Mouse (Mus musculus): ENCODE results near the gene Cd2ap. TPM values are rescaled to one million over a fixed set of nuclear protein-coding genes. Genes with fewer than 3 reads are reported as not detected.
"Not testable (repeated sequence)": the region's sequence is repeated elsewhere in the genome, so short reads cannot be mapped to it uniquely, and the experiment has no call there.

Cd2ap gene
- total RNA-seq (2021) = 10 to 100 TPM; 22.7 to 24.9 TPM

GRCm38 (mm10) chr17:42876001-42876903 lies at the start of gene Cd2ap:
Gene Cd2ap, minus strand, starts transcription at chr17:42876665.
- peak; percentile 97 for DNase-seq
- intact Hi-C loops (cut with DNase I) = no loop called here

DNA sequence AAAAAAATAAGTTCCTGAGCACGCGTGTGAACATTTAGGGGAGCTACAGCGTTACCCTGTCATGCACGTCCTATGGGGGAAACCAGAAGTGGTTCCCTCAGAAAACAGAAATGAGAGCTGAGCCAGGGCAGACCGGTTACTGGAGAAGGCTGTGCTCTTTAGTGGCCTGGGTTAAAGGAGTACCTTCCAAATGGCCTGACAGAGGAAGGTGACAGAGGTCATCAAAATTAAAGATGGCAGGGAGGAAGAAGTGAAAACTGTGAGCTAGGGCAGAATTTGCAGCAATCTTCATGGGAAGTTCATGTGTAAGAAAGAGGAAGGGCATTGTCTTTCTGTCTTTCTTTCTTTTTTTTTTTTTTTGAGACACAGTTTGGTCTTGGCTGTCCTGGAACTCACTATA lies 48.3 kb upstream of the Cd2ap start:
- DNase-seq = no peak
- intact Hi-C loops (cut with DNase I) = no loop called here

DNA sequence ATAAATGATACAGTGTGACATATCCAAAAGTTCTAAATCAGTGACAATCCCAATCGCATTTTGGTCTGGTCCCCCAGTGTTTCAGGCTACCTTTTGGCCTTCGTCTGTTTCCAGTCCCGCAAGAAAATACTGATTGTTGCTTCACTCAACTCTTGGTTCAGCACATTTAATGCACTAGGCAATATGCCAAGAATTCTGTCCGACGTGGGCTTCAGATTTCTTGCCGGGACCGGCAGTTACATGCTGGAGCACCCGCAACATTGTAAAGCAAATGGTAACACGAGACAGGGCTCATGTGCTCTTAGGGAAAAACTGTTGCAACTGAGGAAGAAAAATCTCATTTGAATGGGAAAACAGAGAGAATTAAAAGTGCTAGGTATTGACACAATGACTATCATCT lies 42.3 kb upstream of the Cd2ap start:
- DNase-seq = no peak

DNA sequence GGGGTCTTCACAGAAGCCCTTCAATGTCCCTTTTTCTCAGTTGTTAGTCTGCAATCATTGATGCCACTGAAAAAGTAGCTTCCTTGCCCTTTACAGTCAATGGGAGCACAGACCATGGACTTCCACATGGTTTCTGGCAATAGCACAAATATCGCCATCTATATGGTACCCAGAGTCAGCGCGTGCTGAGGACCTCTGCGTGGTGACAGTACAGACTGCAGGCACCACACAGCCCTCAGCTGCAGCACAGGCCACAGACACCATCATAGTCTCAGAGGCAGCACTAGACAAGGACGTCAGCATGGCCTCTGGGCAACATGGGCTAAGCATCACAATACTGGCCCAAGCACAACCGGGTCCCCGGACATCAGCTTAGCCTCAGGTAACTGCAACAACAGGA lies 38.3 kb upstream of the Cd2ap start:
- intact Hi-C loops (cut with DNase I) = no loop called here
- no peak for DNase-seq

More for the DNA sequence above, 42.3 kb upstream of the Cd2ap start:
- intact Hi-C loops (cut with DNase I) = no loop called here

GRCm38 (mm10) chr17:42912193-42912592 lies 35.7 kb upstream of the Cd2ap start:
- DNase-seq = no peak
- intact Hi-C loops (cut with DNase I) = no loop called here

GRCm38 (mm10) chr17:42910476-42910875 lies 34.0 kb upstream of the Cd2ap start:
- intact Hi-C loops (cut with DNase I) = no loop called here
- no peak for DNase-seq

GRCm38 (mm10) chr17:42909376-42909775 lies 32.9 kb upstream of the Cd2ap start:
- no peak for DNase-seq
- intact Hi-C loops (cut with DNase I) = no loop called here

DNA sequence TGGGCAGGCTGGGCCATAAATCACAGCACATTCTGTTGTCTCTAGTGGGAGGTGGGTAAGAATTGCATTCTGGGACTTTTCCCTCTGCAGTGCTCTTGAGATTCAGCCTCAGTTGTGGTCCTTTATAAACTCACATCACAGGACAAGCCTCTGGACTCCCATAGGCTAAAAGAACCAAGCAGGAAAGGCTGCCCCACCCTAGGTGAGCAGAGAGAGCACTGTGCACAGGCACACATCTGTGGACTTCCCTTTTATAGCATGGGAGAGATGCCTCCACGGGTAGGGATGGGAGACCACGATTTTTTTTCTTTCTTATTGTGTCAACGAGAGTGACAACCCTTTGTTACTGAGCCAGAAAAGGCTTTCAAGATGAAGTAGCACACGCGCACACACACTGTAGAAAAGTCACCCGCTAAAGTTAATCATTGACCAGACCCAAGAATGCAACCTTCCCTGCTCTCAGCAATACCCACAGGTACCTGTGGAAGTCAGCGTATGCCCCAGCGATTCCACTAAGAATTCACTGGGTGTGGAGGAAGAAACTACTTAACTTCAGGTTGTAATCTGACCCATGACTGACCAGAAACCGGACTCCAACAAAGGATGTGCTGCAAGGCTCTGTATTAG lies 32.4 kb upstream of the Cd2ap start:
- no peak for DNase-seq
- intact Hi-C loops (cut with DNase I) = no loop called here

- DNase-seq = no peak
- intact Hi-C loops (cut with DNase I) = no loop called here
Measured at GRCm38 (mm10) chr17:42908136-42908535, 31.7 kb upstream of the Cd2ap start.

DNA sequence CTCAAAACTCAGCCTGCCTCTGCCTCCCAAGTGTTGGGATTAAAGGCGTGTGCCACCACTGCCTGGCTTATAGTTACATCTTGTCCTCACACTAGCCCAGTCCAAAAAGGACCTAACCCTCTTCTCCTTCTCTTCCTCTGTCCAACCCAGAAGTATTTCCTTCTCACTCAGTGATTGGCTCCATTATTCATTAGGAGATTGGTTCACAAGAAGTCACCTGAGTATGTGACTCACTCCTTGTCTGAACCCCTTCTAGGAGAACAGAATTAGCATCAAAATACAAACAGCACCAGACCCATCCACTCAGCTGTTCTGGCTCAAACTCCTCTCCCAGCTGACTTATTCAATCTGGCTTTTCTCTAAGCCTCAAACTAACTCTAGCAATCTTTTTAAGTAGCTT lies 30.0 kb upstream of the Cd2ap start:
- not testable (repeated sequence) for DNase-seq

DNA sequence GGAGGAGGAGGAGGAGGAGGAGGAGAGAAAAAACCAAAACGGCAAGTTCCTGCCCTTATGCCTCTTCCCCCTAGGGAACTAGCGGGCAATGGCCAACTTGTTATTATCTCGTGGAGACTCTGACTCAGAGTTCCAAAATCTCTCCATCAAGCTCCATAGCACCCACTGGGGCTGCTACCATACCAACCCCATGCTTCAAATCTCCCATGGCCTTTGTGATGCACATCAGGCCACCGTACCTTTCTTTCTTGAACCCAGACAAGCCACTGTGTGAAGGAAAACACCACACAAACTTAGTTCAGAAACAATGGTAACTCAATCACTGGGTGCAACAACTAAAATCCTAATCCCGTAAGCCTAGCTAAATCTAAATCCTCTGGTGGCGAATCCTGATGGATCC lies 29.5 kb upstream of the Cd2ap start:
- intact Hi-C loops (cut with DNase I) = no loop called here
- DNase-seq = no peak

More for the DNA sequence above, 30.0 kb upstream of the Cd2ap start:
- intact Hi-C loops (cut with DNase I) = not testable (repeated sequence)

- DNase-seq = no peak
- intact Hi-C loops (cut with DNase I) = no loop called here
Measured at GRCm38 (mm10) chr17:42900795-42901194, 24.3 kb upstream of the Cd2ap start.

GRCm38 (mm10) chr17:42887282-42887707 lies 10.8 kb upstream of the Cd2ap start:
- DNase-seq = no peak
- intact Hi-C loops (cut with DNase I) = no loop called here

DNA sequence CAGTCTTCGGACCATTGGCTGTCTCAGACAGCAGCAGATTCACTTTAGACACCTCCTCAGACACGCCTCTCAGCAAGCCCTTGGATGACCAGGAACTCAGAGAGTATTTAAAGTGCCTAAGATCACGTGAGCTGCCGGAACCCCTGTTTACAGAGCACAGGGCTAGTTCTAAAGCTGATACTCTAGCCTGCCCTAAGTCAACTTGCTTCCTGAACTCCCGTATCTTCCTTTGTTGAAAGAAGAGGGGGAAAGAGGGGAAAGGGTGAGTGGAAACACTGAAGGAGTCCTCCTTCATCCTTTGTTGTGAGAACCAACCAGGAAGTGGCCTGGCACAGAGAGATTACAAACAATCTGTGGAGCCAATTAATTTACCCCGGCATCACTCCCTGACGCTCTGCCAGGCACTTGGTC lies 8.6 kb upstream of the Cd2ap start:
- intact Hi-C loops (cut with DNase I) = no loop called here

DNA sequence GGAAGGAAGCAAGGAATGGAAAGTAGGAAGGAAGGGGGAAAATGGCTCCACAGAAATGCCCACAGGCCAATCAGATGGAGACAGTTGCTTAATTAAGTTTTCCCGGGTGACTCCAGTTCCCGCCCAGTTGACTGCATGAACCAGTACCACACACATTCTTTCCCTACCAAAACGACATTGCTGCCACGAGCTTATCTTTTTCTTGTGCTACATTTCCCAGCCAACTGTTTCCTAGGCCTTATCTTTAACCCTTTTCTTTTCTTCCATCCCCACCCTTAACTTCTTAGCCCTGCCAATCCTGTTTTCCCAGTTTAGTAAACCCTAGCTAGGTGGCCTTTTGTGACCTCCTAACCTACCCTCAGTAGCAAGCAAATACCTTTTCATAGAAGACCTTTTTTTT lies 7.9 kb upstream of the Cd2ap start:
- no peak for DNase-seq
- intact Hi-C loops (cut with DNase I) = no loop called here

More for the DNA sequence above, 8.6 kb upstream of the Cd2ap start:
- no peak for DNase-seq

DNA sequence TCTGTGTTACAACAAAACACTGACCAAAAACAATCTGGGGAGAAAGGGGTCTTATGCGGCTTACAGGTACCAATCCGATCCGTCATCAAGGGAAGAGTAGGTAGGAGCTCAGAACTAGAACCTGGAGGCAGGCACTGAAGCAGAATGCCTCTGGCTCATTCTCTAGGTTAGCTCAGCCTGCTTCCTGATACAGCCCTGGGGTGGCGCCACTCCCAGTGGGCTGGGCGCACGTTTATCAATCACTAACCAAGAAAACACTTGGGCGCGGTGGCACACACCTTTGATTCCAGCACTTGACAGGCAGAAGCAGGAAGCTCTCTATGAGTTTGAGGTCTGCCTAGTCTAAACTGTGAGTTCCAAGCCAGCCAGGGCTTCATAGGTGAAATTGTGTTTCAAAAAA lies 7.3 kb upstream of the Cd2ap start:
- intact Hi-C loops (cut with DNase I) = no loop called here
- no peak for DNase-seq

GRCm38 (mm10) chr17:42883315-42883714 lies 6.8 kb upstream of the Cd2ap start:
- intact Hi-C loops (cut with DNase I) = no loop called here
- DNase-seq = no peak

DNA sequence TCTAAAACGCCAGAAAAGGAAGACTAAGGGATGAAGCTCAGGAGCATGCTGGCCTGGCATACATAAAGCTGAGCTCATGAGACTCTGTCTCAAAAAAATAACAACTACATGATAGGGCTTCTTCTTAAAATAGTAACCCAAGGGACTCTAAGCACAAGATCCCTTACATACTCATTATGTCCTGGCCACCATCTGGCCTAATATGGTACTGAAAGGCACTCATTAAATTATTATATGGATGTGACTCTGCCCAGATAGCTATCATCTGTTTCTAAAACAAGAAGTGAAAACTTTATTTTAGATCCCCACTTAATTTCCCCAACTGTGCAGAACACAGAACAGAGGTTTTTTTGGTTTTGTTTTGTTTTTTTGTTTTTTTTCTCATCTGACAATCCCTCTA lies 6.4 kb upstream of the Cd2ap start:
- DNase-seq = no peak
- intact Hi-C loops (cut with DNase I) = no loop called here

DNA sequence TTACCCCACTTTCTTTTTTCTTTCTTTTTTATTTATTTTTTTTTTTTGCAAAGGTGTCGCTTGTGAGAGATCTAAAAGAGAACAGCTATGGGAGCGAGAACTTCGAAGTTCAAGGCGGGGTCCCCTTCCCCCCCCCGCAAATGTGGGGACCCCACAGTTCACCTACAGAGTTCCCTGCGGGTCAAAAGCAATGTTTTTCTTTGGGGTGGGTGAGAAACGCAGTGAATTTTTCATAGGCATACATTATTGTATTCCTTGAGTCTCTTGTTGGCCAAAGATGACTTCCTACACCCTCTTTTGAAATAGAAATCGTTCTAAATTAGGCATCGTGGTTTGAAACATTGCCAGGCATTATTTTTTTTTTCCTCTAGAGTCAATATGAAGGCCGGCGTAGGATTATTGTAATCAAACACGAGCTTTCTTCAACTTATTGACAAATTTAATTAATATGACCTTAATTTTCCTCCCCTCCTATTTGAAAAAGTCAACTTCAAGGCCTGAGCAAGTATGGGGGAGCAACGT lies 500 bp upstream of the Cd2ap start:
- DNase-seq = no peak
- intact Hi-C loops (cut with DNase I) = no loop called here

DNA sequence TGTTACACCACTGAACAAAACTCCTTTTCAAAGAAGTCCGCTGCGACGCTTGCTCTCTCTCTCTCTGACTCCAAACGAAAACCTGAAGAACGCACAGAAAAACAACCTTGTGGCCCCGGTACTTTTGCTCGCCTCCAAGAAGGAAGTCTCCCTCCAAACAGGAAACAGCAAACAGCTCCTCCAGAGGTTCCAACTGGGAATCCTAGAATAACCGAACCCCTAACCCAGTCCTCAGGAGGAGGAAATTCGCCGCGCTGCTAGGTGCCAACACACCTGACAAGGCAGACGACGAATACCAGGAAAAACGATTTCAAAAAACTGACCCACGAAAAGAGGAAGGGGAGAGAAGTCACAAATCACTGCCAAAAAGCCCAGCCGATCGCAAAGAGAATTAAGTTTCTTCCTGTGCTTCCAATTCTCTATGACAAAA lies 879 bp downstream of the Cd2ap start:
- intact Hi-C loops (cut with DNase I) = no loop called here

DNA sequence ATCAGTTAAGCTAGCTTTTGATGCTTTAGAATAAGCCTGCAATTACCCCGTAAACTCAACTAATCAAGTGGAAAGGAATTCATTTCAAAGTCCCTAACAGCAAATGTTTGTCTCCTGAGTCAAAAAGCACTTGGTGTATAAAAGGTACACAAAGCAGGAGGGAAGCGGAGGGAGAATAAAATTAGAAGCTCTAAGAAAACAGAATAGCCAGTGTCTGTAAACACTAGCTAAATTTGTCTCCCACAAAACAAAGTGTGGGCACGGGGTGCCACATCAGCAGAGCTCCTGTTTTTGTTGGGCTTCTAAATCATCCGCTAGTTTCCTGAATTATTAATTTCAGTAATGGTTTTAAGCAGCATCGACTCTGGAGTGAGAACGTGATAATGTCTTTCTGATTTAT lies 1.4 kb downstream of the Cd2ap start:
- intact Hi-C loops (cut with DNase I) = no loop called here
- DNase-seq = no peak

More for the DNA sequence above, 879 bp downstream of the Cd2ap start:
- peak; percentile 17 for DNase-seq

DNA sequence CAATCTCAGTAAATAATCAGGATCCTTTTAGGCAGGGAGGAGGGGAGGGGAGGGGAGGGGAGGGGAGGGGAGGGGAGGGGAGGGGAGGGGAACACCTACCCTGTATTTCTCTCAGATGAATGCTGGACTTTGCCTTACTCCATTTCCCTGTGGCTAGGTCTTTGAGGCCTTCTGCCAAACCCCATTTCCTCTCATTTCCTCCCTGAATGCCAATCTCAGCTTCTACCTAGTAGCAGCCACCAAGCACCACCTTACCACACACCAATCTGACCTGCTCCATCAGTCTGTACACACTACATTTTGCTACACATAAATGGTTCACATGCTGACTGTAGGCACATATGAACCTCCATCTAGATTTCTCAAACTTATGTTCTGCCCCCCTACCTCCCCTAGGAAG lies 6.0 kb downstream of the Cd2ap start:
- DNase-seq = no peak
- intact Hi-C loops (cut with DNase I) = no loop called here
